In the genomic region with DNA sequence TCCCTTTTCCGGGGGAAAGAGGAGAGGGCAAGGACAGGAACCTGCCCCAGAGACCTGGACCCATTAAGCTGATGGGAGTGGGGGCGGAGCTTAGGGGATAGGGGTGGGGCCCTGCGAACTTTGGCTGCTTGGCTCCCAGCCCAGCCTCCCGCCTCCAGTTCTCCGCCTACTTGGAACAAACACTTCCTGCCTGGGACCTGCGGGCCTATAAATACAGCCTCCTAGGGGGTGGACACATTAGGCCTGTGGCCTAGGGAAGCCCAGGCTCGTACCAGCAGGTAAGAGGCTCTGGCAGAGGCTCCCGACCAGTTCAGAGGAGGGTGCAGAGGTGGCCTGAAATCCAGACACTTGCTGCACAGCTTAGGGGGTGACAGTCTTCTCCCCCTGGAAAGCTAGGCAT, we compare ENCODE assay signal across 9 mouse cellular contexts. TPM values are rescaled to one million over a fixed set of nuclear protein-coding genes. Genes with fewer than 3 reads are reported as not detected.
A peak's percentile ranks its signal among the peaks of the same experiment; 100 is the strongest.
DNase-seq lines count a peak whose midpoint lies in the region; ATAC-seq and TF ChIP-seq lines count a peak whose summit lies in the region.
"Had no signal": no experiment of that assay in that cellular context is flagged by ENCODE, and none has a peak within 500 bp of the region (broad histone marks: within the 10 kb centered on the region; RNA-seq: fewer than 3 reads in every experiment).

Acy3 (plus strand) TSS at position 237 of the 400 bp plus-strand sequence.

- TF ChIP-seq CTCF in lung, postnatal 0 days (IDR thresholded peaks at IDR 0.05) = no peak

- peak within 1 kb of the TSS; percentile 27; the same call in 1 of the 2 replicates for H3K4me2 ChIP-seq in embryonic facial prominence, embryonic 14.5 days (ENCODE audit: low read depth, low read length)
- H3K4me2 ChIP-seq in heart, embryonic 16.5 days (ENCODE audit: low read depth, low read length) = peak within 1 kb of the TSS; percentile 41
- peak within 1 kb of the TSS; percentile 23; the same call in 1 of the 2 replicates for H3K4me2 ChIP-seq in lung, postnatal 0 days (replicated peaks; ENCODE audit: low read depth, low read length)
- peak within 1 kb of the TSS; percentile 28; the same call in 1 of the 2 replicates for H3K4me2 ChIP-seq in stomach, embryonic 15.5 days

- peak; percentile 31 for DNase-seq in CD4-positive, CD25-positive, alpha-beta regulatory T cell, adult 2 months (ENCODE audit: low read depth, low spot score)
- peak; percentile 67 for DNase-seq in Muller cell, postnatal 12 days (ENCODE audit: inconsistent ontology term)
- peak; percentile 81 for DNase-seq in embryonic facial prominence, embryonic 14.5 days (ENCODE audit: low spot score)
- peak; percentile 93 to 96 for DNase-seq in kidney, postnatal 4 days
- peak; percentile 91 for DNase-seq in lung, postnatal 0 days (ENCODE audit: low spot score)

- ATAC-seq in CD4-positive, CD25-positive, alpha-beta regulatory T cell, adult 4 months = no peak
- ATAC-seq in embryonic facial prominence, embryonic 14.5 days (ENCODE audit: low read depth) = peak; percentile 52
- peak; percentile 74 for ATAC-seq in heart, embryonic 16.5 days (replicated peaks; ENCODE audit: extremely low read depth, insufficient read depth, low FRiP score)
- peak; percentile 87 for ATAC-seq in lung, postnatal 0 days
- ATAC-seq in stomach, embryonic 15.5 days (ENCODE audit: insufficient read depth, low FRiP score, low read depth) = peak; percentile 75

- no peak within 1 kb of the TSS for H3K4me3 ChIP-seq in embryonic facial prominence, embryonic 14.5 days (ENCODE audit: low read depth, low read length)
- H3K4me3 ChIP-seq in heart, embryonic 16.5 days (ENCODE audit: low read length) = no peak within 1 kb of the TSS
- H3K4me3 ChIP-seq in lung, postnatal 0 days (ENCODE audit: low read depth, low read length) = no peak within 1 kb of the TSS
- H3K4me3 ChIP-seq in stomach, embryonic 15.5 days (replicated peaks) = no peak within 1 kb of the TSS

- peak within 1 kb of the TSS; percentile 28 for H3K27ac ChIP-seq in embryonic facial prominence, embryonic 14.5 days (replicated peaks; ENCODE audit: low read depth, low read length)
- H3K27ac ChIP-seq in heart, embryonic 16.5 days (ENCODE audit: low read length) = peak within 1 kb of the TSS; percentile 82
- H3K27ac ChIP-seq in lung, postnatal 0 days (ENCODE audit: low read length) = peak within 1 kb of the TSS; percentile 55
- H3K27ac ChIP-seq in stomach, embryonic 15.5 days = 0 out of 2 replicates have a peak within 1 kb of the TSS, but pooled peaks have one; percentile 44
- H3K27ac ChIP-seq: macrophage had no signal

- peaks cover 15% of the 10 kb centered on the region; the same call in 1 of the 2 replicates for H3K4me1 ChIP-seq in embryonic facial prominence, embryonic 14.5 days (ENCODE audit: control insufficient read depth, insufficient read depth, low read length)
- H3K4me1 ChIP-seq in heart, embryonic 16.5 days (ENCODE audit: control insufficient read depth, insufficient read depth, low read length) = peaks cover 22% of the 10 kb centered on the region
- peaks cover 10% of the 10 kb centered on the region; the same call in 1 of the 2 replicates for H3K4me1 ChIP-seq in lung, postnatal 0 days (ENCODE audit: insufficient read depth, low read depth, low read length)
- peaks cover 18% of the 10 kb centered on the region for H3K4me1 ChIP-seq in stomach, embryonic 15.5 days

- no peaks in the 10 kb centered on the region for H3K9me3 ChIP-seq in embryonic facial prominence, embryonic 14.5 days (ENCODE audit: control insufficient read depth, low read length)
- H3K9me3 ChIP-seq in heart, embryonic 16.5 days (replicated peaks; ENCODE audit: control insufficient read depth, low read length) = no peaks in the 10 kb centered on the region
- no peaks in the 10 kb centered on the region for H3K9me3 ChIP-seq in lung, postnatal 0 days (ENCODE audit: low read length)
- no peaks in the 10 kb centered on the region for H3K9me3 ChIP-seq in stomach, embryonic 15.5 days

- no peak for TF ChIP-seq EP300 in lung, postnatal 0 days (IDR thresholded peaks at IDR 0.05)

- H3K36me3 ChIP-seq in embryonic facial prominence, embryonic 14.5 days (ENCODE audit: control insufficient read depth, insufficient read depth, low read length) = no peaks in the 10 kb centered on the region
- 0 out of 2 replicates have a peak, but pooled peaks cover 4% of the 10 kb centered on the region for H3K36me3 ChIP-seq in heart, embryonic 16.5 days (ENCODE audit: control insufficient read depth, insufficient read depth)
- no peaks in the 10 kb centered on the region for H3K36me3 ChIP-seq in lung, postnatal 0 days (ENCODE audit: insufficient read depth, low read length)
- H3K36me3 ChIP-seq in stomach, embryonic 15.5 days = no peaks in the 10 kb centered on the region

- H3K27me3 ChIP-seq in embryonic facial prominence, embryonic 14.5 days (replicated peaks; ENCODE audit: control insufficient read depth, insufficient read depth, low read length) = no peaks in the 10 kb centered on the region
- no peaks in the 10 kb centered on the region for H3K27me3 ChIP-seq in heart, embryonic 16.5 days (ENCODE audit: control insufficient read depth, insufficient read depth, low read length)
- no peaks in the 10 kb centered on the region for H3K27me3 ChIP-seq in lung, postnatal 0 days (replicated peaks; ENCODE audit: insufficient read depth, low read length)
- H3K27me3 ChIP-seq in stomach, embryonic 15.5 days (replicated peaks) = no peaks in the 10 kb centered on the region

- no peak within 1 kb of the TSS for H3K9ac ChIP-seq in embryonic facial prominence, embryonic 14.5 days (ENCODE audit: low read depth, low read length)
- H3K9ac ChIP-seq in heart, embryonic 16.5 days (ENCODE audit: low read length) = peak within 1 kb of the TSS; percentile 62
- no peak within 1 kb of the TSS for H3K9ac ChIP-seq in lung, postnatal 0 days (replicated peaks; ENCODE audit: low read depth)
- no peak within 1 kb of the TSS for H3K9ac ChIP-seq in stomach, embryonic 15.5 days

- WGBS in embryonic facial prominence, embryonic 14.5 days = 18% methylated on average over 8 of the region's 8 CpGs
- WGBS in heart, embryonic 16.5 days = 9% methylated on average over 8 of the region's 8 CpGs
- WGBS in lung, postnatal 0 days = 5% methylated on average over 8 of the region's 8 CpGs
- 9% methylated on average over 8 of the region's 8 CpGs for WGBS in stomach, embryonic 15.5 days

RNA-seq across cellular contexts. Expression of gene Acy3, which starts in this region (rescaled TPM):
- polyA plus RNA-seq in CD4-positive, CD25-positive, alpha-beta regulatory T cell, adult 4 months (2017; shearing (Covaris generic)) = 1 to 10 TPM in 1 of 2 experiments, not detected in 1; 1.5 TPM
- 8.2 and 8.5 TPM in 2 replicates for polyA plus RNA-seq in embryonic facial prominence, embryonic 14.5 days (2014; fragmentation: Nextera tagmentation; extraction: Ambion mirVana)
- 13.0 and 13.3 TPM in 2 replicates for polyA plus RNA-seq in heart, embryonic 16.5 days (2015; fragmentation: Nextera tagmentation; extraction: Ambion mirVana)
- polyA plus RNA-seq in lung, postnatal 0 days (2015; fragmentation: Nextera tagmentation; extraction: Ambion mirVana) = 14.9 and 15.7 TPM in 2 replicates
- 9.2 and 9.8 TPM in 2 replicates for polyA plus RNA-seq in stomach, embryonic 15.5 days (2015; fragmentation: Nextera tagmentation; extraction: Ambion mirVana)

Comparison
In these comparisons a context has a peak if more than half of its experiments do, and no peak if none do; other contexts are left out.
1. DNase-seq: peak in every context shown above with its lines; median percentile 94 in kidney, postnatal 4 days; 91 in lung, postnatal 0 days; 81 in embryonic facial prominence, embryonic 14.5 days; 67 in Muller cell, postnatal 12 days; 31 in CD4-positive, CD25-positive, alpha-beta regulatory T cell, adult 2 months.
2. H3K27ac ChIP-seq: peak in every context shown above with its lines; median percentile 82 in heart, embryonic 16.5 days; 55 in lung, postnatal 0 days; 44 in stomach, embryonic 15.5 days; 28 in embryonic facial prominence, embryonic 14.5 days.